Mouse (Mus musculus) activated CD4-positive, CD25-positive, alpha-beta regulatory T cell, adult 9 weeks (primary cell): ENCODE measurements around the gene Nomo1. TPM values are rescaled to one million over a fixed set of nuclear protein-coding genes. Genes with fewer than 3 reads are reported as not detected.

Experiments used
- polyA plus RNA-seq: library from polyadenylated mRNA; unstranded; fragments of 100-300 nt; shearing (Covaris generic); gene quantifications from one replicate; pipeline ENCODE4 v1.2.1, GENCODE M21; 2017

Gene Nomo1
- 22.0 TPM for polyA plus RNA-seq

DNA sequence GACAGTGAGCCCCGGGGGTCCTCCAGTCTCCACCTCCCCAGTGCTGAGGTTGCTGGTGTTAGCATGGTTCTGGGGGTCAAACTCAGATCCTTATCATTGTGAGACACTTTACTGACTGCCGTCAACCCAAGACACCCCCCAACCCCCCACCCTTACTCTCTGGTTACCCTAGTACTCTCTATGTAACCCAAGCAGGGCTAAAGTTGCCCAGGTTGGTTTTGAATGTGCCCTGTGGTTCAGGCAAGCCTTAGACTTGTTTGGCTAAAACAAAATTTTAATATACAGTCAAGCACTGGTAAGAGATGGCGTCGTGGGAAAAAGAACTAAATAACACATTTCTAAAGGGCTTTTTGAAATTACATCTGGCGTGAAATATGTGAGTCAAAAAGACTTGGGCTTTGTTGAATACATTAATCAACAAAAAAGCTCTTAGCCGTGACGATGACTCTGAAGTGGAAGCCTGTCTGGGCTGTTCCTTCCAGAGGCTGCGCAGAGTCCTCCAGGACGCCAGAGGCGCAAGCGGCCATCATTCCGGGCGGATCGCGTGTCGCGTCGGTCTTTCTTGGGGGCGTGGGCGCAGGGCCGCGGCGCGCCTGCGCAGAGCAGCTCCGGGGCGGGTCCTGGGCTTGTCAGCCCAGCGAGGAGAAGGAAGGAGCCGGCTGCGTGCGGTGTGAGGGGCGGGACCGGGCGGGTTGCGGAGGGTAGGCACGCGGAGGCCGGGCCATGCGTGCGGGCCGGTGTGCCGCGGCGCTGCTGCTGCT lies at the start of gene Nomo1:
Nomo1 (plus strand) TSS at position 590 of the 761 bp plus-strand sequence.

DNA sequence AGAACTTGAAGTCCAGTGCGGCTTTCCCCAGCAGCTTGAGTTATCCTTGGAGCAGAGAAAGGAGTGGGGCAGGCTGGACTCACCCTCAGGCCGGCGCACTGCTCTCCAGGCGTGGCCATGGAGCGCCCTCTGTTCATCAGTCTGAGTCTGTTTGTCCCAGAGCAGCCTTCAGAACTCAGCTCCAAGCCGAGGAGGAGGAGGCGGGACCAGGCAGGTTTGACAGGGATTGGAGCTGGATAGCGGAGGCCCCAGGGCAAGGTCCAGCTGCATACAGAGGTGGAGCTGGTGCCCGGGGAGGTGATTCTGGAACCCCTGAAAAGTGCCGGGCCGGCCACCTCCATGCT lies 3.4 kb upstream of the Nomo1 start, which contains the start of gene Abcc6:
Abcc6 (minus strand) TSS at position 158 of the 344 bp plus-strand sequence.

DNA sequence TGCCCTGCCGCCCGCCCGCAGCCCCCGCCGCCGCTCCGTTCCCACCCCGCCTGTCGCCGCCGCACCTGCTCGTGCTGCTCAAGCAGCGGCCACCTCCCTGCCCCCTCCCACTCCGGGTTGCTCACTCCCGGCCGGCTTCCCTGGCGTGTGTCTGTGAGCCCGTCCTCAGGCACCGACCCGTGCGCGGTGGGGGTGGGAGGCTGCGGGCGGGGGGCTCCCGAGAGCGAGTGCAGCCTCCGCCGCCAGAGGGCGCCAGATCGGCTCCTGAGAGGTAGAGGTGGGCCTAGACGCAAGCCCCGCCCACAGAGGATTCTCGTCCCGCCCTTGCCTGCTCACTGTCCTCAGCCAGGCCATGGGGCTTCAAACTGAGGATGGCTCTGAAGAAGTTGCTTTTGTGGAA lies 67.1 kb downstream of the Nomo1 start, which contains the start of gene Kcnj11:
Kcnj11 (minus strand) TSS at position 202 of the 400 bp plus-strand sequence.

Other genes with a start within 250 kb of the Nomo1 start
- gene Lmtk3, start 250.0 kb upstream of the Nomo1 start, polyA plus RNA-seq = not detected
- gene Sult2b1, start 249.0 kb upstream of the Nomo1 start, polyA plus RNA-seq = 1.6 TPM
- gene Cyth2, start 219.1 kb upstream of the Nomo1 start, polyA plus RNA-seq = 28.9 TPM
- not detected for gene Kcnj14, start 208.9 kb upstream of the Nomo1 start, polyA plus RNA-seq
- gene Grwd1, start 202.8 kb upstream of the Nomo1 start, polyA plus RNA-seq = 42.0 TPM
- gene Kdelr1, start 160.9 kb upstream of the Nomo1 start, polyA plus RNA-seq = 119 TPM
- gene Grin2d, start 155.3 kb upstream of the Nomo1 start, polyA plus RNA-seq = not detected
- gene Syngr4, start 137.0 kb upstream of the Nomo1 start, polyA plus RNA-seq = 0.39 TPM
- gene Tmem143, start 136.8 kb upstream of the Nomo1 start, polyA plus RNA-seq = 7.9 TPM
- 689 TPM for gene Emp3, start 112.3 kb upstream of the Nomo1 start, polyA plus RNA-seq
- gene Ccdc114, start 109.6 kb upstream of the Nomo1 start, polyA plus RNA-seq = 2.2 TPM
- gene Abcc6, start 3.4 kb upstream of the Nomo1 start, polyA plus RNA-seq = not detected
- not detected for gene Kcnj11, start 67.1 kb downstream of the Nomo1 start, polyA plus RNA-seq
- not detected for gene Abcc8, start 146.3 kb downstream of the Nomo1 start, polyA plus RNA-seq
- gene Ush1c, start 204.8 kb downstream of the Nomo1 start, polyA plus RNA-seq = not detected
- gene Otog, start 207.3 kb downstream of the Nomo1 start, polyA plus RNA-seq = not detected